Mouse (Mus musculus): ENCODE measurements around the gene Adk. TPM values are rescaled to one million over a fixed set of nuclear protein-coding genes. Genes with fewer than 3 reads are reported as not detected.

Adk gene
- total RNA-seq (2015; ENCODE audit: low replicate concordance): 34.5 and 52.8 TPM in 2 replicates
- 38.6 and 61.8 TPM in 2 replicates for total RNA-seq (2017; ENCODE audit: low replicate concordance)

GRCm38 (mm10) chr14:21052112-21052780, at the start of gene Adk, which contains the start of gene Ap3m1:
Gene Adk (plus strand): TSS chr14:21052574.
Gene Ap3m1 (minus strand): TSS chr14:21052508.
- peak; percentile 92 for ATAC-seq (replicated peaks; ENCODE audit: low FRiP score, poor library complexity, severe bottlenecking)

- ATAC-seq (replicated peaks; ENCODE audit: low FRiP score, poor library complexity, severe bottlenecking): no peak
Measured at GRCm38 (mm10) chr14:21013800-21014334, 38.5 kb upstream of the Adk start.

GRCm38 (mm10) chr14:21017871-21018270, 34.5 kb upstream of the Adk start:
- ATAC-seq (replicated peaks; ENCODE audit: low FRiP score, poor library complexity, severe bottlenecking): no peak

- ATAC-seq (replicated peaks; ENCODE audit: low FRiP score, poor library complexity, severe bottlenecking): peak; percentile 75; the same call in 1 of the 2 replicates
Measured at GRCm38 (mm10) chr14:21018977-21019376, 33.4 kb upstream of the Adk start.

- no peak for ATAC-seq (replicated peaks; ENCODE audit: low FRiP score, poor library complexity, severe bottlenecking)
Measured at GRCm38 (mm10) chr14:21020435-21020834, 31.9 kb upstream of the Adk start.

- ATAC-seq (replicated peaks; ENCODE audit: low FRiP score, poor library complexity, severe bottlenecking): no peak
Measured at GRCm38 (mm10) chr14:21027542-21027941, 24.8 kb upstream of the Adk start.

- no peak for ATAC-seq (replicated peaks; ENCODE audit: low FRiP score, poor library complexity, severe bottlenecking)
Measured at GRCm38 (mm10) chr14:21029025-21029659, 23.2 kb upstream of the Adk start.

- peak; percentile 66; the same call in 1 of the 2 replicates for ATAC-seq (replicated peaks; ENCODE audit: low FRiP score, poor library complexity, severe bottlenecking)
Measured at GRCm38 (mm10) chr14:21031783-21032511, 20.4 kb upstream of the Adk start.

- no peak for ATAC-seq (replicated peaks; ENCODE audit: low FRiP score, poor library complexity, severe bottlenecking)
Measured at GRCm38 (mm10) chr14:21034271-21034670, 18.1 kb upstream of the Adk start.

GRCm38 (mm10) chr14:21034791-21035190, 17.6 kb upstream of the Adk start:
- no peak for ATAC-seq (replicated peaks; ENCODE audit: low FRiP score, poor library complexity, severe bottlenecking)

GRCm38 (mm10) chr14:21039077-21039476, 13.3 kb upstream of the Adk start:
- peak; percentile 80 for ATAC-seq (replicated peaks; ENCODE audit: low FRiP score, poor library complexity, severe bottlenecking)

GRCm38 (mm10) chr14:21039623-21040022, 12.8 kb upstream of the Adk start:
- ATAC-seq (replicated peaks; ENCODE audit: low FRiP score, poor library complexity, severe bottlenecking): 0 out of 2 replicates have a peak, but pooled peaks have one; percentile 20

GRCm38 (mm10) chr14:21047840-21048239, 4.5 kb upstream of the Adk start:
- no peak for ATAC-seq (replicated peaks; ENCODE audit: low FRiP score, poor library complexity, severe bottlenecking)

GRCm38 (mm10) chr14:21048879-21049278, 3.5 kb upstream of the Adk start:
- ATAC-seq (replicated peaks; ENCODE audit: low FRiP score, poor library complexity, severe bottlenecking): no peak

- ATAC-seq (replicated peaks; ENCODE audit: low FRiP score, poor library complexity, severe bottlenecking): no peak
Measured at GRCm38 (mm10) chr14:21050734-21051133, 1.6 kb upstream of the Adk start.

- ATAC-seq (replicated peaks; ENCODE audit: low FRiP score, poor library complexity, severe bottlenecking): peak; percentile 55
Measured at GRCm38 (mm10) chr14:21051380-21052111, 828 bp upstream of the Adk start.

GRCm38 (mm10) chr14:21052781-21053130, 382 bp downstream of the Adk start:
- ATAC-seq (replicated peaks; ENCODE audit: low FRiP score, poor library complexity, severe bottlenecking): no peak; the same call in 1 of the 2 replicates

- no peak for ATAC-seq (replicated peaks; ENCODE audit: low FRiP score, poor library complexity, severe bottlenecking)
Measured at GRCm38 (mm10) chr14:21053151-21053550, 777 bp downstream of the Adk start.

GRCm38 (mm10) chr14:21053586-21053985, 1.2 kb downstream of the Adk start:
- no peak for ATAC-seq (replicated peaks; ENCODE audit: low FRiP score, poor library complexity, severe bottlenecking)

GRCm38 (mm10) chr14:21058972-21059371, 6.6 kb downstream of the Adk start:
- no peak for ATAC-seq (replicated peaks; ENCODE audit: low FRiP score, poor library complexity, severe bottlenecking)
